Comparison of ENCODE assay signal across 26 mouse cellular contexts in genomic region chr9:114955340-114955739, GRCm38 (mm10). TPM values are rescaled to one million over a fixed set of nuclear protein-coding genes. Genes with fewer than 3 reads are reported as not detected.
"Had no signal": no experiment of that assay in that cellular context is flagged by ENCODE, and none has a peak within 500 bp of the region (broad histone marks: within the 10 kb centered on the region; RNA-seq: fewer than 3 reads in every experiment).

No protein-coding gene starts in this region.

- H3K4me1 ChIP-seq: hindbrain, embryonic 10.5 days; hindbrain, embryonic 12.5 days; limb, embryonic 13.5 days; limb, embryonic 15.5 days had no signal

- H3K36me3 ChIP-seq: heart, embryonic 10.5 days; heart, embryonic 12.5 days; hindbrain, embryonic 10.5 days; hindbrain, embryonic 12.5 days; kidney, embryonic 15.5 days; limb, embryonic 13.5 days; limb, embryonic 15.5 days; liver, embryonic 12.5 days had no signal

- H3K4me3 ChIP-seq: gastrocnemius, adult 2 months; heart, embryonic 10.5 days; heart, embryonic 12.5 days; hindbrain, embryonic 10.5 days; hindbrain, embryonic 12.5 days; kidney, embryonic 15.5 days; limb, embryonic 13.5 days; limb, embryonic 15.5 days; liver, embryonic 12.5 days had no signal

- H3K27me3 ChIP-seq: heart, embryonic 12.5 days; hindbrain, embryonic 12.5 days; kidney, embryonic 15.5 days; limb, embryonic 13.5 days; limb, embryonic 15.5 days; liver, embryonic 12.5 days had no signal

- H3K9ac ChIP-seq: heart, embryonic 12.5 days; hindbrain, embryonic 12.5 days; hindbrain, embryonic 14.5 days; kidney, embryonic 15.5 days; limb, embryonic 13.5 days; limb, embryonic 15.5 days; liver, embryonic 12.5 days had no signal

- H3K27ac ChIP-seq: gastrocnemius, adult 2 months; heart, embryonic 10.5 days; hindbrain, embryonic 10.5 days; hindbrain, embryonic 12.5 days; hindbrain, embryonic 14.5 days; kidney, embryonic 15.5 days; kidney, postnatal 0 days; limb, embryonic 13.5 days; limb, embryonic 15.5 days; liver, embryonic 12.5 days had no signal

- H3K9me3 ChIP-seq: heart, embryonic 10.5 days; heart, embryonic 12.5 days; hindbrain, embryonic 10.5 days; hindbrain, embryonic 12.5 days; kidney, embryonic 15.5 days; limb, embryonic 15.5 days; liver, embryonic 12.5 days had no signal

- DNase-seq: gastrocnemius, adult 2 months; gastrocnemius, postnatal 10 days; gastrocnemius, postnatal 25 days; heart, adult 18-20 months; heart, postnatal 10 days; heart, postnatal 4 days; kidney, adult 11 months; kidney, adult 2 months; kidney, adult 9 months; kidney, postnatal 14 days; kidney, postnatal 36 days; layer of hippocampus, adult 9-11 months; layer of hippocampus, postnatal 36 days; left cerebral cortex, postnatal 4 days had no signal

- ATAC-seq: hindbrain, embryonic 16.5 days; inflammation-experienced regulatory T-cells, adult 6 months; liver, embryonic 12.5 days had no signal

- H3K4me2 ChIP-seq: heart, embryonic 12.5 days; hindbrain, embryonic 12.5 days; hindbrain, embryonic 14.5 days; kidney, embryonic 15.5 days; limb, embryonic 13.5 days; limb, embryonic 15.5 days; liver, embryonic 12.5 days had no signal

RNA-seq across cellular contexts. Expression of gene Osbpl10, which starts 23.0 kb away (rescaled TPM):
- polyA plus RNA-seq: inflammation-experienced regulatory T-cells, adult 6 months had no signal
